Mouse (Mus musculus) stomach, postnatal 0 days (tissue): Measurements from ENCODE around the gene Spint2. TPM values are rescaled to one million over a fixed set of nuclear protein-coding genes. Genes with fewer than 3 reads are reported as not detected.

Experiments used
- ATAC-seq: fragments of 200-750 bp; cut with Nextera tagmentation; 2 replicates; pipeline ENCODE4 v1.8.0; 2017; ENCODE audit not compliant: low FRiP score, low TSS enrichment
- DNase-seq: peaks from one replicate; pipeline ENCODE4 v3.0.0-alpha.2; 2016; ENCODE audit warnings: low spot score
- H3K27ac ChIP-seq: fragments of 300-500 bp; sonication (generic); replicated peaks from 2 replicates; pipeline ENCODE4 v1.5.1; 2014; ENCODE audit warnings: mild to moderate bottlenecking, control low read depth
- H3K27me3 ChIP-seq: fragments of 300-500 bp; sonication (generic); 2 replicates; pipeline ENCODE4 v1.6.1; 2014; ENCODE audit warnings: low read length; ENCODE audit not compliant: control insufficient read depth, insufficient read depth
- H3K36me3 ChIP-seq: fragments of 300-500 bp; sonication (generic); 2 replicates; pipeline ENCODE4 v1.6.1; 2014; ENCODE audit warnings: low read length, mixed read lengths; ENCODE audit not compliant: control insufficient read depth, insufficient read depth
- H3K4me1 ChIP-seq: fragments of 300-500 bp; sonication (generic); replicated peaks from 2 replicates; pipeline ENCODE4 v1.6.1; 2014; ENCODE audit warnings: antibody characterized with exemption; ENCODE audit not compliant: control insufficient read depth, insufficient read depth
- H3K4me2 ChIP-seq: fragments of 300-500 bp; sonication (generic); replicated peaks from 2 replicates; pipeline ENCODE4 v1.6.1; 2014; ENCODE audit warnings: low read depth, mild to moderate bottlenecking, control low read depth, moderate library complexity
- H3K4me3 ChIP-seq: fragments of 300-500 bp; sonication (generic); 2 replicates; pipeline ENCODE4 v1.5.1; 2014; ENCODE audit warnings: low read depth, low read length, control low read depth
- H3K9ac ChIP-seq: fragments of 300-500 bp; sonication (generic); 2 replicates; pipeline ENCODE4 v1.6.1; 2014; ENCODE audit warnings: mild to moderate bottlenecking, low read length, control low read depth, mixed read lengths
- H3K9me3 ChIP-seq: fragments of 300-500 bp; sonication (generic); 2 replicates; pipeline ENCODE4 v1.6.1; 2016; ENCODE audit warnings: low read length; ENCODE audit not compliant: control insufficient read depth
- CTCF ChIP-seq: IDR thresholded peaks from 2 replicates; pipeline ENCODE4 v1.5.1; 2016; ENCODE audit warnings: antibody characterized with exemption, low read depth, mild to moderate bottlenecking, moderate library complexity
- EP300 ChIP-seq: optimal IDR thresholded peaks from 2 replicates; pipeline ENCODE3; 2016; ENCODE audit warnings: antibody characterized with exemption
- WGBS: fragments of 180-500 bp; shearing (Covaris S2); extraction: QIAGEN DNeasy Blood & Tissue Kit; methylation state at CpG from one replicate; pipeline ENCODE4 v1.1.7; 2014; 5-methylcytosine and 5-hydroxymethylcytosine counted together
- polyA plus RNA-seq: library from polyadenylated mRNA; unstranded; fragments of >200 nt; fragmentation: Nextera tagmentation; extraction: Ambion mirVana; gene quantifications from 2 replicates; pipeline ENCODE4 v1.2.1, GENCODE M21; 2015

Spint2 gene
- polyA plus RNA-seq, 1 experiment from 2014 or later = 638 TPM

DNA sequence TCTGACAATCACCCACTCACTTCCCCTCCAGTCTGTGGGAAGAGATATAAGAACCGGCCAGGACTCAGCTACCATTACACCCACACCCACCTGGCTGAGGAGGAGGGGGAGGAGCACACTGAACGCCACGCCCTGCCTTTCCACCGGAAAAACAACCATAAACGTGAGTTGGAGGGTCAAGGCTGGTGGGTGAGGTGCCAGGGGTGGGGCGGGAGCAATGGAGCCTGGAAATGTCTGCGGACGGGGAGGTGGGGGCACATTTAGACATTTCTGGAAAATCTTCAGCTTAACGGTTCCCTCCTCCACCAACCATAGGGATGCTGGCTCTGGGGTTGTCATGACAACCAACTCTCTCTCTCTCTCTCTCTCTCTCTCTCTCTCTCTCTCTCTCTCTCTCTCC, 31.3 kb upstream of the Spint2 start:
- Histone ChIP-seq H3K4me3 (no peak overlapping the region), H3K27me3 (no peaks in the 10 kb centered on the region), H3K4me2 (no peak overlapping the region), H3K36me3 (no peaks in the 10 kb centered on the region), H3K9ac (no peak overlapping the region), H3K27ac (no peak overlapping the region), H3K4me1 (peaks cover 8% of the 10 kb centered on the region; the same call in 1 of the 2 replicates), H3K9me3 (no peaks in the 10 kb centered on the region)
- DNase-seq (no peak), ATAC-seq (no peak)
- 45% methylated on average over 9 of the region's 9 CpGs for WGBS
- TF ChIP-seq EP300 (no peak), CTCF (no peak)

DNA sequence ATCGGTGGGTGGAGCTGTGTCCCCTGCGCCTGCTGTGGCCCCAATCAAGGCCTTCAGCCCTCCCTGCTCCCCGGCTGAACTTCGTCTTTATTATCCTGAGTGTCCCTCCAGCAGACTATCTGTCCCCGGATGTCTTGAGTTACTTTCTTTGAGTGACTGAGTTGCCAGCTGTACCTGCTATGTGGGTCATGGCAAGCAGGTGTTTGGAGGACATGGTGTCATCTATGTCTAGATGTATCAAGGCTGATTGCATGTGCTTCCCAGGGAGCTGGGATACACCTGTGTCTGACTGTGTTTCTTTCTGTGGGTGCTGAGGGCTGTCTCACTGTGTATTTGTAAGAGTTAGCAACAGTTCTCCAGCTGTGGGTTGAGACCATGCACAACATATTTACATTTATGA, 28.0 kb upstream of the Spint2 start:
- Histone ChIP-seq H3K4me3 (peak overlapping the region; percentile 44), H3K9me3 (no peaks in the 10 kb centered on the region), H3K27me3 (no peaks in the 10 kb centered on the region), H3K4me2 (peak overlapping the region; percentile 78), H3K27ac (no peak overlapping the region), H3K4me1 (no peaks in the 10 kb centered on the region), H3K9ac (peak overlapping the region; percentile 54), H3K36me3 (no peaks in the 10 kb centered on the region)
- DNase-seq = no peak
- 0 out of 2 replicates have a peak, but pooled peaks have one; percentile 0 for ATAC-seq
- TF ChIP-seq EP300 (no peak), CTCF (no peak)
- 13% methylated on average over 5 of the region's 5 CpGs for WGBS

DNA sequence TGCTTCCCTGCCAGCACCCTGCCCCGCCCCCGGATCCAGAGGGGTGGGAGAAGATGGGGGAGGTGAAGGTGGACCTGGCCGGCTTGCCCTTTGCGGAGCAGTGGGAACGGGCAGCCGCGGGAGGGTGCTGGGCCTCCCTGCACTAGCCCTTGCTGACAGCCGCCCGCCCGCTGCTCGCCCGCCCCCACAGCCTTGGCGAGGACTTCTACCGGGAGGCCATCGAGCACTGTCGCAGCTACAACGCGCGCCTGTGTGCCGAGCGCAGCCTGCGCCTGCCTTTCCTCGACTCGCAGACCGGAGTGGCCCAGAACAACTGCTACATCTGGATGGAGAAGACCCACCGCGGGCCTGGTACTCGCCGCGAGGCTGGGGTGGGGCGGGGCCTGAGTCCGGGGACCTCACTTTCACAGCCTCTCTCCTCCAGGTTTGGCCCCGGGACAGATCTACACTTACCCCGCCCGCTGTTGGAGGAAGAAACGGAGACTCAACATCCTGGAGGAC, 27.6 kb upstream of the Spint2 start:
- Histone ChIP-seq H3K9me3 (no peaks in the 10 kb centered on the region), H3K4me1 (no peaks in the 10 kb centered on the region), H3K27ac (no peak overlapping the region), H3K4me3 (peak overlapping the region; percentile 44), H3K4me2 (peak overlapping the region; percentile 78), H3K27me3 (no peaks in the 10 kb centered on the region), H3K9ac (peak overlapping the region; percentile 54), H3K36me3 (no peaks in the 10 kb centered on the region)
- TF ChIP-seq EP300 (no peak), CTCF (no peak)
- DNase-seq = peak; percentile 45
- 1% methylated on average over 35 of the region's 36 CpGs for WGBS
- ATAC-seq = peak; percentile 8; the same call in 1 of the 2 replicates

DNA sequence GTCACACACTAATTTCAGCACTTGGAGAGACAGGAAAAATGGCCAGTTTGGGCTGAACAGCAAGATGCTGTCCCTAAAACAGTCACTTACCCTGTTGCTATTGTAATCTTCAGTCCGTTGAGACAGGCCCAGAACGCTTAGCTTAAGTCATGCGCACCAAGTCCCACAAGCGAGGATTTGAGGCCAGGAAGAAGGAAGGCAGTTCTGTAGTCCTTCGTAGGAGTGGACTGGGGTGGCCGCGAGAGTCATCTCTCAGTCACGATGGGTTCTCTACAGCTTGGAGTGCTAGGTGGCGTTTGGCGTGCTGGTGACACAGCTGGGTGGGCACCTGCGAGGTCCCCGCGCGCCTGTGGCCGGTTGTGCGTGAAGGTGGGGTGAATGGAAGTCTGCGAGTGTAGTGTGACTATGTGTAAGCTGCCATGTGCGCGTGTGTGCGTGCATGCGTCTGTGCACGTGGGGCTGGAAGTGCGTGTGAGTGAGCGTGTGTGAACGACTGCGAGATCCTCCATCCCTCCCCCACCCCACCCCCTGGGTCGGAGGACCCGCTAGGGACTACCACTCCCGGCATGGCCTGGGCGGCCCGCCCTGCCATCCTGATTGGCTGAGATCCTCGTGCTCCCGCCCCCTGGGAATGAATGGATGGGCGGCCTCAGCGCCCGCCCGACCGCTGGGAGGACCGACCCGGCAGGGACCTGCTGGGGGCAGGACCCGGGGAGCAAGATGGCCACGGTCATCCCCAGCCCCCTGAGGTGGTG, 25.8 kb upstream of the Spint2 start:
- no peaks in the 10 kb centered on the region for H3K27me3 ChIP-seq
- H3K4me2 ChIP-seq = peak overlapping the region; percentile 88
- 2% methylated on average over 40 of the region's 42 CpGs for WGBS
- TF ChIP-seq EP300 (no peak), CTCF (peak; percentile 21)
- H3K4me3 ChIP-seq = peak overlapping the region; percentile 55
- peak overlapping the region; percentile 53 for H3K9ac ChIP-seq
- no peak overlapping the region for H3K27ac ChIP-seq
- peak; percentile 89 for DNase-seq
- 0 out of 2 replicates have a peak, but pooled peaks cover 2% of the 10 kb centered on the region for H3K4me1 ChIP-seq
- no peaks in the 10 kb centered on the region for H3K9me3 ChIP-seq
- H3K36me3 ChIP-seq = no peaks in the 10 kb centered on the region
- peak; percentile 75 for ATAC-seq

DNA sequence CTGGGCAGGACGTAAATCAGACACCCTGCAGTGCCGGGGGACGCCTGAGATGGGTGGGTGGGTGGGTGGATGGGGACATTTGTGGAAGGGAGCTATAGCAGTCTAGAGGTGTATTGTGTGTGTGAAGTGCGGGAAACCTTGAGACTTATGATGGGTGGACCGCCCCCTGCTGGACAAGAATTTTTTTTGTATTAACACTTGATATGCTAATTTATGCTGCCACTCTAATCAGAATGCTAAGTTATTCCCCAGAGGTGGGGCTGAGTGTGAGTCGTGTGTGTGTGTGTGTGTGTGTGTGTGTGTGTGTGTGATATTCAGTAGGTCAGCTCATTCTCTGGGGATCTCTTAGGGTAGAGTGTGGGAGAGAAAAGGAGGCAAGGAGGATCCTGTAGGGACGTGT, 24.9 kb upstream of the Spint2 start:
- Histone ChIP-seq H3K4me2 (no peak overlapping the region), H3K4me1 (0 out of 2 replicates have a peak, but pooled peaks cover 2% of the 10 kb centered on the region), H3K4me3 (no peak overlapping the region), H3K27me3 (no peaks in the 10 kb centered on the region), H3K9ac (no peak overlapping the region), H3K9me3 (no peaks in the 10 kb centered on the region), H3K27ac (no peak overlapping the region), H3K36me3 (no peaks in the 10 kb centered on the region)
- peak; percentile 66 for TF ChIP-seq CTCF
- no peak for TF ChIP-seq EP300
- WGBS = 32% methylated on average over 7 of the region's 7 CpGs
- ATAC-seq = no peak
- DNase-seq = no peak

DNA sequence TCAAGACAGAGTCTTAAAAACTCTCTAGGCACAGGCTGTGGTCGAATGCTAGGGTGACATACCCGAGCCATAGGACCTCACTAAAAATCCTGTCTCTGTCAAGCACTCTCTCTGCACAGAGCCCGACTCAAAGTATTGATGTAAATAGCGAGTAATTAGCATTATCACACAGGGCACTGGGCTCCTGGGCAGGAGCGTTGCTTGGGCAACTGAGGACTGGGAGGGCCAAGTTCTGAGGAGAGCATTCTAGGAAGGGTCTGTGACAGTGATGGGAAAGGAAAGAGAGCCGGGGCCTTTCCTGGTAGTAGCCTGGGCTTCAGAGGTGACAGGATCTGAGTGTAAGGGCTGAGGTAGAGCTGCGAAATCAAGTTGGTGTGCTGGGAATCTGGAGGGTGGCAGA, 24.4 kb upstream of the Spint2 start:
- Histone ChIP-seq H3K4me2 (no peak overlapping the region), H3K9ac (no peak overlapping the region), H3K9me3 (no peaks in the 10 kb centered on the region), H3K4me3 (no peak overlapping the region), H3K27ac (no peak overlapping the region), H3K27me3 (no peaks in the 10 kb centered on the region), H3K36me3 (no peaks in the 10 kb centered on the region), H3K4me1 (0 out of 2 replicates have a peak, but pooled peaks cover 2% of the 10 kb centered on the region)
- DNase-seq = no peak
- TF ChIP-seq CTCF = no peak
- TF ChIP-seq EP300 = no peak
- no peak for ATAC-seq
- 76% methylated on average over 7 of the region's 7 CpGs for WGBS
